Mouse (Mus musculus) cerebral cortex, adult 2 months (tissue): ENCODE results near the gene 1700034I23Rik.

Experiments used
- WGBS: fragments of 180-500 bp; shearing (Covaris S2); methylation state at CpG from one replicate; pipeline ENCODE4 v1.1.7; 2018; 5-methylcytosine and 5-hydroxymethylcytosine counted together

1700034I23Rik gene

DNA sequence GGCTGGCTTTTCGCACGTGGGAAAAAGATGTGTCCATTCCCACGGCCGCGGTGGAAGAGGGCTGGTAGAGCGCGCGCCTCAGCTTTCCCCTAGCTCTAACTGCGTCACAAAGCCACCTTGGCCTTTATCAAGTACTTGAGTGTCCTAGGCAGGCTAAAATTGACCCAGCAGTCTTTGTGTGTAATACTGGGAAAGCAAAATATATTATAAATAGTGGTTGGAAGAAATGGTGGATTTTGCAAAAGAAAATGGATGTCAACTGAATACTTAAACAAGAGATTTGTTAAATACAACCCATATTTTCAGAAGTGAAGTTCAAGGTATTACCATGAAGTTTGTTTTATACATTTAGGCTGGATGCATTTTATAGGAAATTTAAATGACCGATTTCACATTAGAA lies at the start of gene 1700034I23Rik:
1700034I23Rik (minus strand) TSS at position 101 of the 400 bp plus-strand sequence.
- WGBS, result 98% methylated on average over 8 of the region's 10 CpGs

DNA sequence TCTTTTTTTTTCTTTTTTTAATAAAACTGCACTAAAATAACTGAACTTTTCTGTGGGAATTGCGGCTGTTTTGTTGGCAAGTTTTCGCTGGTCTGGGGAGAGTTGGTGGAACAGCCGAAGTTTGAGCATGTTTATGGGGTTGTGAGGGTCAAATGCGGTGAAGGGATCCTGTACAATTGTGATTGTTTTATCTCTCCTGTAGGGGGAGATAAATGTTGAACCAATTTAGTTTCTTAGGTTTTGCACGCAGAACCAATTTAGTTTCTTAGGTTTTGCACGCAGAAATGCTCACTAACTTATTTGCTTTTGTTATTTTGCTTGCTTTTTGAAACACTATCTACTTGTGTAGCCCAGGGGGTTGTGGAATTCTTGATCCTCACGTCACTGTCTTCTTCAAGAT lies 49.0 kb upstream of the 1700034I23Rik start:
- 6% methylated on average over 7 of the region's 7 CpGs for WGBS

DNA sequence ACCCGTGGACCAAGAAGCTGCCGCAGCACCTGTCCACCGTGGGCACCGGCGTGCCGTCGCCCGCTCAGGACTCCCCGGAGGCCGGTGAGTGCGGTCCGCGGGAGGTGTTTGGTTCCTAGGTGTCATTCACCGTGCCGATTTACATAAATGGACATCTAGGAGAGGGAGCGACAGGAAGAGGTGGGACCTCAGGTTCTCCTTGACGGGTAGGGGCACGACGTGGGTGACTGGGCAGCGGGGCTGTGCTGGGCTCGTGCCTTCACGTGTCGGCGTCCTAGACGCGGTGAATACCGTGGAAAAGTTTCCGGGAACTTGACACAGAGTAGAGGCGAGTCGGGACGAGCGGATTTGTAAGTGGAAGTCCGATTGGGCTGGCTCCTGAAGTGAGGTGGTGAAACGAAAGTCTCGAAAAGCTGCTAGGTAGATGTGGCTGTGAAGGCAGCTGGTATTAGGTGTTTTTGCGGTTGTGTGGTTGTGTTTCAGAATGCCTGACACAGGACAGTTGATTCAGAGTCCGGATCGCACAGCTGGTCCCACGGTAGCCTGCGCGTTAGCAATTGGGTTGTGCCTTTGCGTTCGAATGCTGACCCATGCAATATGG lies 48.4 kb upstream of the 1700034I23Rik start:
- WGBS, result under 1% methylated on average over 43 of the region's 43 CpGs

DNA sequence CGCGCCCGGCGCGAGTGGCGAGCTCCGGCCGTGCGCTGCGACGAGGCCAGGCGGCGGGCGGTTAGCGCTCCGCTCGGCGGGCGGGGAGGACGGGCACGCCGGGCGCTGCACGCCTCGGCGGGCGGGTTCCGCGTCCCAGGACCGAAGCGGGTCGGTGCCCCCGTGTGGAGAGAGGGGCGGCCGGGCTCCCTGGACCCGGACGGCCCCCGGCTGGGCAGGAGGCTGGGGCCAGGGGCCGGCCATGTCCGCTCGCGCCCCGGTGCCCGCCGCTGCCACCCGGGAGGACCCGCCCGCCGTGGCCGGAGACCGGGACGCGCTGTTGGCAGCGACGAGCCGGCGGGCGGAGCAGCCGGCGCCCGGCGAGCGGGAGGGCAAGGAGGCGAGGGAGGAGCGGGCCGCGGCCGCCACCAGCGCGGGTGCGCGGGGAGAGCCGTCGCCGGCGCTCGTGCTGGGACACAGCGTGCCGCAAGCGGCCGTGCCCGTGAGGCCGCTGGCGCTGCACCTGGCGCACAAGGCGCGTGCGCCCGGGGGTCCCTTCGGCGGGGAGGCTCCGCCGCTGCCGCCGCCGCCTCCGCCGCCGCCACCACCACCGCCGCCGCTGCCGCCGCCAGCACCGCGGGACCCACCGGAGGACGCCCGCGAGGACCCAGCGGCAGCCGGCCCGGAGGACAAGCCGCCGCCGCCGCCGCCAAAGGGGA lies 47.7 kb upstream of the 1700034I23Rik start:
- 1% methylated on average over 93 of the region's 118 CpGs for WGBS

DNA sequence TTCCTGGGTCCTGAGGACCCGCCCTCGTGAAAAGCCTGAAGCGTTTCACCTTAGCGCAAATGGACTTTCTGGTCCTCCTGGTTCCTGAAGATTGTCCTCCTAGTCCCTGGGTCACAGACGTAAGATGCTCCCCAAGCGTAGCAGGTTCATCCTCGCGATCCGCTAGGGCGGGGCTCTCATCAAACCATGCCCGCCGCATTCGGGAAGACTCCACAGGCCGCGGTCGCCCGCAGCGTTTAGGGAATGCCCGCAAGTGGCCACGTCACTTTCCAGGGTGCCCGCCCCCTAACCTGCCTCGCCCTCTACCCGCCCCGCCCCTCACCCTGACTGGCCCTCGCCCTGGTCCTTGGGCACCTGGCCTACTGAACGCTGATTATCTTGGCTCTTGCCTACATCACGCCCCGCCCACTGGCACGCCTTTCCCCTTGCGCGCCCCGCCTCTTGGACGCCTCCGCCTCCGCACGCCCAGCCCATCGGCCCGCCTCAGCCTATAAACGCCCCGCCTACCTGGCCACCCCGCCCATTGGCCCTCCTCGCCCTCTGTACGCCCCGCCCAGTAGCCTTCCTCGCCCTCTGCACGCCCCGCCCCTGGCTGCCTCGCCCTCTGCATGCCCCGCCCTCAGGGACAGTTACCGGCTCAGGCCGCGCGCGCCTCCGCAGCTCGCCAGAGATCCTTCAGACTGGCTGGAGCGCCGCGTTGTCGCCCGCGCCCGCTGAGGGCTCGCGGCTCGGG lies 47.0 kb upstream of the 1700034I23Rik start, which contains the start of gene Larp1b:
Larp1b (plus strand) TSS at position 659 of the 733 bp plus-strand sequence.
- WGBS, result under 1% methylated on average over 66 of the region's 66 CpGs

DNA sequence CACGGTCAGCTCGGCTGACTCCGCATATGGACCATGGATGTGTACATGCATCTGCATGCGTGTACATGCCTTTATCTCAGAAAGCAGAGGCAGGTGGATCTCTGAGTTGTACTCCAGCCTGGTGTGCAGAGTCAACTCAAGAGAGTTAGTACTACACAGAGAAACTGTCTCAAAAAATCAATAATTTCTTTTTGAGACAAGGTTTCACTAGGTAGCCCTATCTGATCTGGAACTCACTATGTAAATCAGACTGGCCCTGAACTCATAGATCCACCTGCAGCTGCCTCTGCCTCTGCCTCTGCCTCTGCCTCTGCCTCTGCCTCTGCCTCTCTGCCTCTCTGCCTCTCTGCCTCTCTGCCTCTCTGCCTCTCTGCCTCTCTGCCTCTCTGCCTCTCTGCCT lies 36.2 kb upstream of the 1700034I23Rik start:
- 98% methylated on average over 4 of the region's 4 CpGs for WGBS

DNA sequence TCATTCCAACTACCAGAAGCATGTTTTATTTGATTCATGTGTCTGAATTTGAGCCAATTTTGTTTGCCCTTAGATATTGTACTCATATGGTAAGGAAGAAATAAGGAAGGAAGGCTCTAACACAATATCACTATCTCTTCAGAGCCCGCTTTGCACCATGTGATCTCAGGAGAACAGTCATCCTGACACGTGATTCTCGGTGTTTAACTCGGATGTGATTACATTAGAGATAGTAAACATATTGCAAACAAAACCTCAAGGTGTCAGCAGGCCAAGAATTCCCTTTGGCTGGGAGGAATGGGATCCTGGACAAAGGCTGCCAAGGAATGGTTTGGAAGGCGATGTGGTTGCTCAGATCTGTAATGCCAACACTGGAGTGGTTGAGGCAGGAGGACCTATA lies 35.8 kb upstream of the 1700034I23Rik start:
- 87% methylated on average over 5 of the region's 5 CpGs for WGBS

DNA sequence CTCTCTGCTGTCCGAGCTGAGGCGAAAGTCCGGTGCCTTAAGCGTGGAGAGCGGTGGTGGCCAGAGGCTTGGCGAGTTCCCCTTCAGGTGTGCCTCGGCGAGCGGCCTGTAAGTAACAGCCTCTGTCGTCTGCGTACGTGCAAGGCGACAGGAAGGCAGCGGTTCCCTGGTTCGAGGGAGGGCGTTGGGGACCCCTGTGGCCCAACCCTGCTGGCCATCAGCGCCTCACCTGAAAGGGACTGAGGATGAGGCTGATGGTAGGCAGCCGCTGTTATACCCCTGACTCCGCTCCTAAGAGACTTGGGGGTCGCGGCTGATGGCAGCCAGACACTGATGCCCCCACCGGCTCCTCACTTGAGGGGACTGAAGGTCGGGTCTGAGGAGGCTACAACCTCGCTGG lies 8.0 kb downstream of the 1700034I23Rik start:
- 2% methylated on average over 19 of the region's 24 CpGs for WGBS

DNA sequence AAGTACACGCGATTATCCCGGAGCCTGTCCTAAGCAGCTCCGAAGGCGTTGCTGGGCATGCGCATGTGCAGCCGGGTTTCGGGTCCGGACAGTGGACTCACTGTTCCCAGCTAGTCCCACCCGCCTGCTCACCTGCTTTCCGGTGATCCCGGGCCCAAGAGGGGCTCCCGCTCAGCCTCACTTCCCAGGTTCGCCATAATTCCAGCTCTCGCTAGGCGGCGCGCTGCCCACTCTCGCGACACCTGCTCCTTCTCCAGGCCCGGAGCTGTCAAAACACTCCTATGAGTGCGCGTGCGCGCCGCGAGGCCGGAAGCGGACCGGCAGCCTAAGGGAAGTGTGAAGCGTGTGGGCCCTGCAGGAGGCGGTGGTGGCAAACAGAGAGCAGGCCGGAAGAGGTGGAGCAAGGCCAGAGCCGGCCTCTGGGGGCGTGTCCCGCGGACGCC lies 8.5 kb downstream of the 1700034I23Rik start:
- whole genome bisulfite sequencing, result under 1% methylated on average over 38 of the region's 38 CpGs

DNA sequence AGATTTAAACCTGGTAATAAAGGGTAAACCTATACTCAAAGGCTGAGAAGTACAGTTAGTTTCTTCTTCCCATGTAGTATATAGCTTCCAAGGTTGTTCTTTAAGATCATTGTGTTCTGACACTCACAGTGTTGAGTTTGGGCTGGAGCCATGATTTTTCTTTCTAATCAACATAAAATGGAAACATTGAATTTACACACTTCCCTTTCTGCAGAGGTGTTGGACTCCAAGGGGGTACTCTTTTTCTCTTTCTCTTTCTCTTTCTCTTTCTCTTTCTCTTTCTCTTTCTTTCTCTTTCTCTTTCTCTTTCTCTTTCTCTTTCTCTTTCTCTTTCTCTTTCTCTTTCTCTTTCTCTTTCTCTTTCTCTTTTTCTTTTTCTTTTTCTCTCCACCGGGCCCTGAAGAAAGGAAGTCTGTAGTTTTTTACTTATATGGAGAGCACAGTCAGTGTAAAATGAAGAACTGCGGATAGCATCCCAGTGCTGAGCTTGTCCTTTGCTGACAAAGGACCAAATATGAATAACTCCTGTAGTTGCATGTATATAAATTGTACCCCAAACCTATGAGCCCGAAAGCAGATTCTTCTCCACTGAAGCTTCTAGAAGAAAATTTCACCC lies 49.1 kb downstream of the 1700034I23Rik start:
- 88% methylated on average over 3 of the region's 3 CpGs for WGBS
